Mouse (Mus musculus) heart, embryonic 11.5 days (tissue): Measurements from ENCODE around the gene Zranb3. TPM values are rescaled to one million over a fixed set of nuclear protein-coding genes. Genes with fewer than 3 reads are reported as not detected.
"Not testable (repeated sequence)": the region's sequence is repeated elsewhere in the genome, so short reads cannot be mapped to it uniquely, and the experiment has no call there.

Source experiments
- ATAC-seq: fragments of 200-750 bp; cut with Nextera tagmentation; replicated peaks from 2 replicates; pipeline ENCODE4 v1.8.0; 2017; ENCODE audit warnings: moderate library complexity; ENCODE audit not compliant: insufficient number of reproducible peaks, low FRiP score, low TSS enrichment
- H3K27ac ChIP-seq: fragments of 300-500 bp; sonication (generic); 2 replicates; pipeline ENCODE4 v1.5.1; 2014; ENCODE audit warnings: mild to moderate bottlenecking, low read depth, low read length
- H3K27me3 ChIP-seq: fragments of 300-500 bp; sonication (generic); 2 replicates; pipeline ENCODE4 v1.6.1; 2014; ENCODE audit warnings: mild to moderate bottlenecking, low read length, mixed read lengths; ENCODE audit not compliant: control insufficient read depth, insufficient read depth
- H3K36me3 ChIP-seq: fragments of 300-500 bp; sonication (generic); 2 replicates; pipeline ENCODE4 v1.6.1; 2014; ENCODE audit warnings: mild to moderate bottlenecking, low read length, moderate library complexity, mixed read lengths; ENCODE audit not compliant: control insufficient read depth, insufficient read depth
- H3K4me1 ChIP-seq: fragments of 300-500 bp; sonication (generic); 2 replicates; pipeline ENCODE4 v1.6.1; 2014; ENCODE audit warnings: low read length; ENCODE audit not compliant: control insufficient read depth, insufficient read depth
- H3K4me2 ChIP-seq: fragments of 300-500 bp; sonication (generic); 2 replicates; pipeline ENCODE4 v1.6.1; 2014; ENCODE audit warnings: mild to moderate bottlenecking, moderate library complexity
- H3K4me3 ChIP-seq: fragments of 300-500 bp; sonication (generic); 2 replicates; pipeline ENCODE4 v1.5.1; 2014; ENCODE audit warnings: low read depth, low read length
- H3K9ac ChIP-seq: fragments of 300-500 bp; sonication (generic); 2 replicates; pipeline ENCODE4 v1.6.1; 2014; ENCODE audit warnings: mild to moderate bottlenecking, low read depth, low read length, moderate library complexity
- H3K9me3 ChIP-seq: fragments of 300-500 bp; sonication (generic); replicated peaks from 2 replicates; pipeline ENCODE4 v1.6.1; 2016; ENCODE audit warnings: low read length; ENCODE audit not compliant: control insufficient read depth
- WGBS: fragments of 180-500 bp; shearing (Covaris S2); extraction: QIAGEN DNeasy Blood & Tissue Kit; methylation state at CpG from one replicate; pipeline ENCODE4 v1.1.7; 2014; ENCODE audit not compliant: insufficient replicate concordance; 5-methylcytosine and 5-hydroxymethylcytosine counted together
- polyA plus RNA-seq: library from polyadenylated mRNA; unstranded; fragments of >200 nt; fragmentation: Nextera tagmentation; extraction: Ambion mirVana; gene quantifications from 2 replicates; pipeline ENCODE4 v1.2.1, GENCODE M21; 2014

Zranb3 gene
- polyA plus RNA-seq: 8.0 and 8.2 TPM in 2 replicates

- peak; percentile 97 for ATAC-seq
- Histone ChIP-seq H3K27me3 (no peaks in the 10 kb centered on the region), H3K4me1 (peaks cover 8% of the 10 kb centered on the region), H3K4me3 (peak within 1 kb of the TSS; percentile 90), H3K27ac (peak within 1 kb of the TSS; percentile 93), H3K9ac (peak within 1 kb of the TSS; percentile 86), H3K36me3 (no peaks in the 10 kb centered on the region), H3K9me3 (no peaks in the 10 kb centered on the region), H3K4me2 (peak within 1 kb of the TSS; percentile 79)
- under 1% methylated on average over 43 of the region's 43 CpGs for WGBS
These were observed at the start of gene Zranb3, which contains the start of gene R3hdm1 for GRCm38 (mm10) chr1:128102641-128103461. Gene Zranb3, minus strand, starts transcription at chr1:128103047. Gene R3hdm1, plus strand, starts transcription at chr1:128103301.

DNA sequence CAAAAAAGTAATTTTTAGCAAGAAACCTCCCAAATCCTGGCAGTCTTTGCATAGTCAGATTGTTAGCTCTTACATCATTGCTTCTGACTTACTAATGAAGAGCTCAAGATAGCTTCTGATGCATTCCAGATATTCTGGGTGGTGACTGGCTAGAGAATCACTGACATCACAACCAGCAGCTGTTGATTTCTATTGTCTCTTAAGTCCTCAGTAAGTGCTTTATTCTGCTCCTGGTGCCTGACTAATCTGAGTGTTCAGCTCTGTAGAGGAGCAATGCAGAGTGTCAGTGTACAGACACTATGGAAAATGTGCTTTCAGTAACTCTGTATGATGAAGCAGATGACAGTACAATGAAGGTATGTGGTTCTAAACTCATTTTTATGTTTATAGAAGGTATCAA is 38.9 kb upstream of the Zranb3 start:
- no peaks in the 10 kb centered on the region for H3K27me3 ChIP-seq
- ATAC-seq: no peak
- H3K36me3 ChIP-seq: no peaks in the 10 kb centered on the region
- H3K27ac ChIP-seq: no peak overlapping the region
- no peak overlapping the region for H3K4me2 ChIP-seq
- no peaks in the 10 kb centered on the region for H3K4me1 ChIP-seq
- H3K4me3 ChIP-seq: no peak overlapping the region
- no peaks in the 10 kb centered on the region for H3K9me3 ChIP-seq
- H3K9ac ChIP-seq: no peak overlapping the region

DNA sequence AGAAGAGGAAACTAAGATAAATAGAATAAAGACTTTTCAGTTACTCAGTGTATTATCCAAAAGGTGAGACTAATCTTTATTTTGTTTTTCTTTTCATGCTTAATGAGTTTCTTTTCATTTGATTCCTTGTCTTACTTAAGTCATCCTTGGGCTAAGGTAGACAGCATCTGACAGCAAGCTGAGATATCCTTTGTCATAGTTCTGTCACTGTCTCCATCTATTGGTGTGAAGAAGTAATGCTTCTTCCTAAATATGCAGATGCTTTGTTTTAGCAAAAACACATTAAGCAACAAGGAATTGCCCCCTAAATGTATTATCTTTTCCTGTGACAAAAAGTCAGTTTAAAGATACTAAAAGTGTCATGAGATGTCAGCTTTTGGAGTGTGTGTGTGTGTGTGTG is 38.2 kb upstream of the Zranb3 start:
- no peaks in the 10 kb centered on the region for H3K4me1 ChIP-seq
- H3K27ac ChIP-seq: no peak overlapping the region
- no peaks in the 10 kb centered on the region for H3K9me3 ChIP-seq
- no peaks in the 10 kb centered on the region for H3K36me3 ChIP-seq
- H3K4me2 ChIP-seq: no peak overlapping the region
- ATAC-seq: no peak
- no peak overlapping the region for H3K9ac ChIP-seq
- no peak overlapping the region for H3K4me3 ChIP-seq
- no peaks in the 10 kb centered on the region for H3K27me3 ChIP-seq

GRCm38 (mm10) chr1:128136222-128136621 is 33.4 kb upstream of the Zranb3 start:
- not testable (repeated sequence) for H3K9ac ChIP-seq, ATAC-seq, H3K36me3 ChIP-seq, H3K9me3 ChIP-seq, H3K27me3 ChIP-seq, H3K4me3 ChIP-seq, H3K4me1 ChIP-seq, H3K27ac ChIP-seq, H3K4me2 ChIP-seq

- Histone ChIP-seq H3K9me3 (no peaks in the 10 kb centered on the region), H3K27me3 (no peaks in the 10 kb centered on the region), H3K9ac (no peak overlapping the region), H3K4me3 (no peak overlapping the region), H3K4me2 (no peak overlapping the region), H3K27ac (no peak overlapping the region), H3K36me3 (no peaks in the 10 kb centered on the region), H3K4me1 (no peaks in the 10 kb centered on the region)
- ATAC-seq: no peak
- 88% methylated on average over 4 of the region's 4 CpGs for WGBS
These were observed 18.2 kb upstream of the Zranb3 start for GRCm38 (mm10) chr1:128120913-128121627.

DNA sequence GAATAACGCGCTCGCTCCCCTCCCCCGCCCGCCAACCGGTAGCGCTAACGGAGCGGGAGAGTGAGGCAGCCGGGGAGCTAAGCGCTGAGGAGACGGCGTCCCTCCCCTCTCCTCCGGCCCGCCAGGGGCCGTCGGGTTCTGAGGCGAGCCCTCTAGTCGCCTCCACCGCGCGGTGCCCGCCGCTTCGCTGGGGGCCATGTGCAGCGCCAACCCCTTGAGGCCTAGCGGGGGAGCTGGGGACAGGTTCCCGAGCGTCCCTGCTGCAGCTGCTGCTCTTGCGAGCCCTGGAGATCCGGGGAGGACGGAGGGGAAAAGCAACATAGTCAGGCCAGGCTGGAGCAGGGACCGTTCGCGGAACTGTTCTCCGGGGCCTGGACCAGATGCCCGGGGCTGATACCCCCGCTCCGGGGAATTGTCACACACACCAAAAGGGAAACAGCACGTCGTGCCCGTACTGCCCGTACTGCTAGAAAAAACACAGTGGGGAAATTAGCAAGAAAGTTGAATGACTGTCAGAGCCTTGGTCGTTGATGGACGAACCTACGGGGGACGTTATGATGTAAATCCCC is 757 bp upstream of the Zranb3 start:
- H3K4me1 ChIP-seq: peaks cover 8% of the 10 kb centered on the region
- H3K36me3 ChIP-seq: no peaks in the 10 kb centered on the region
- H3K9ac ChIP-seq: peak overlapping the region; percentile 86
- under 1% methylated on average over 39 of the region's 47 CpGs for WGBS
- peak; percentile 64 for ATAC-seq
- H3K27ac ChIP-seq: peak overlapping the region; percentile 93
- H3K4me2 ChIP-seq: peak overlapping the region; percentile 79
- H3K9me3 ChIP-seq: no peaks in the 10 kb centered on the region
- H3K27me3 ChIP-seq: no peaks in the 10 kb centered on the region
- peak overlapping the region; percentile 90 for H3K4me3 ChIP-seq

DNA sequence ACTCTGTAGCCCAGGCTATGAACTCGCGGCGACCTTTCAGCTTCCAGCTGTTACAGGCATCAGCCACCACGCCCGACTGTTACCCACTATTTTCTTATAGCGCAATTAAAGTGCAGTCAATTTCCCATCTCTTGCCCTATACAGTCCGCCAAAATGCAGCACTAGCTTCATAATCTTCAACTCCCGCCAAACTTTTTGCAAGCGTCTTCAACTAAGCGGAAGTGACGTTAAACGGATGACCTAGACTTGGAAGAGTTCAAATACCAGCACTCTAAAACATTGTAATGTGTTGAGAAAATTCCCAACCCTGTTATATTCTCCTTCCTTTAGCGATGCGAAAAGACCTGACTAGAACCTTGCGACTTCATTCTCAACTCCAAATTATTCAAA is 601 bp downstream of the Zranb3 start:
- peak; percentile 35; the same call in 1 of the 2 replicates for ATAC-seq
- peak overlapping the region; percentile 56 for H3K4me2 ChIP-seq
- no peaks in the 10 kb centered on the region for H3K36me3 ChIP-seq
- H3K9me3 ChIP-seq: no peaks in the 10 kb centered on the region
- H3K9ac ChIP-seq: peak overlapping the region; percentile 74
- H3K27me3 ChIP-seq: no peaks in the 10 kb centered on the region
- peak overlapping the region; percentile 90 for H3K4me3 ChIP-seq
- peak overlapping the region; percentile 88 for H3K27ac ChIP-seq
- WGBS: under 1% methylated on average over 15 of the region's 15 CpGs
- peaks cover 8% of the 10 kb centered on the region for H3K4me1 ChIP-seq

GRCm38 (mm10) chr1:128098309-128098708 is 4.5 kb downstream of the Zranb3 start:
- Histone ChIP-seq H3K4me2 (no peak overlapping the region), H3K4me1 (no peaks in the 10 kb centered on the region), H3K36me3 (no peaks in the 10 kb centered on the region), H3K9me3 (no peaks in the 10 kb centered on the region), H3K4me3 (no peak overlapping the region), H3K27ac (no peak overlapping the region), H3K9ac (no peak overlapping the region), H3K27me3 (no peaks in the 10 kb centered on the region)
- 88% methylated on average over 1 of the region's 1 CpGs for WGBS
- ATAC-seq: no peak
